Mouse (Mus musculus): ENCODE results near the gene Odc1.

The Odc1 gene

DNA sequence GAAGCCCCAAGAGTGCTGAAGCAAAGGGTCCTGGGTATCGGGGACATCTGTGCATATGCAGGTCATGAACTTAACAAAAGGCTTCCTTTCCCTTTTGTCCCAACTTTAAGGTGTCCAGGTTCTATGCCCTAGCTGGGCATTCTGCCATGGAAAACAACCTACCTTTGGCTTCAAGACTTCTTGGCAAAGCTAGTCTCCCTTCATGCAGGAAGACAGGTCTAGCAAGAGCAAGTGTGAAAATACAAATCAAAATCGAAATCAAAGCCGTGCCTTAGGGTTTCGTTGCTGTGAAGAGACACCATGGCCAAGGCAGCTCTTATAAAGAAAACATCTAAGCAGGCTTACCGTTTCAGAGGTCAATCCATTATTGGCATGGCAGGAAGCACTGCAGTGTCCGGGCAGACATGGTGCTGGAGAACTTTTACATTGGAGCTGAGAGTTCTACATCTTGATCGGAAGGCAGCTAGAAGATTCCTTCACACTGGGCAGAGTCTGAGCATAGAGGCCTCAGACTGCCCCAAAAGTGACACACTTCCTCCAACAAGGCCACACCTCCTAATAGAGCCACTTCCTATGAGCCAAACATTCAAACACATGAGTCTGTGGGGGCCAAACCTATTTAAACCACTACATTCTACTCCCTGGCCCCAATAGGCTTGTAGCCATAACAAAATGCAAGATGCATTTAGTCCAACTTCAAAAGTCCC is 44.5 kb downstream of the Odc1 start:
- DNase-seq = no peak

DNA sequence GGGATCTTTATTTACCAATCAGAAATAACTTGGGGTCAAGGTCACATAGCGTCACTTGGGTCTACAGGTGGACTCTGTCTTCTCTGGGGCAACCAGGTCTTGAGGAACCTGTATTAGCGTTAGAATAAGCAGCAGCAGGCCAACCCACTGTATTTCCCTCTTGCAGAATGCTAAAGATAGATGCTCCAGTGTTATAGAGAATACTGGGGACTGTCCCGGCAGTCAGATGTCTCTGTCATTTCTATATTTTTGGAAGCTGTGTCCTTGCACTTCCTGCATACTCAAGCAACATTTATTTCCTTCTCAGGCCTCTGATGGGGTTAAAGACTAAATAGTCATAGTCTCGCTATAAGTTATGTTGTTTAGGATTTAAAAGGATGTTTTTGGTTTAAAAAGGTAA is 46.7 kb downstream of the Odc1 start:
- no peak for DNase-seq

DNA sequence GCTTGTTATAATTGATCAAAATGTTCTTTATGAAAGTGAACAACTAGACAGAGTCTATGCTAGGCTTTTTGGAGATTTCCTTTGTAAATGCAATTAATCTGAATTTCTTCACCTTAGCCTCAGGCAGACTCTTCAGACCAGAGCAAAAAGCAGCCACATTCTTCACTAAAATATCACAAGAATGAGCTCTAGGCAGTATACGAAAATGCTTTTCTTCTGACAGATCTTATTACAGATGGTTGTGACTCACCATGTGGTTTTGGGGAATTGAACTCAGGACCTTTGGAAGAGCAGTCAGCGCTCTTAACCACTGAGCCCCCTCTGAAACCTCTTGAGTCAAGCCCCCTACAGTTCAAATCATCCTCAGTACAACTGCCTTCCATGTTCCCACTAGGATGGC is 49.4 kb downstream of the Odc1 start:
- no peak for DNase-seq

DNA sequence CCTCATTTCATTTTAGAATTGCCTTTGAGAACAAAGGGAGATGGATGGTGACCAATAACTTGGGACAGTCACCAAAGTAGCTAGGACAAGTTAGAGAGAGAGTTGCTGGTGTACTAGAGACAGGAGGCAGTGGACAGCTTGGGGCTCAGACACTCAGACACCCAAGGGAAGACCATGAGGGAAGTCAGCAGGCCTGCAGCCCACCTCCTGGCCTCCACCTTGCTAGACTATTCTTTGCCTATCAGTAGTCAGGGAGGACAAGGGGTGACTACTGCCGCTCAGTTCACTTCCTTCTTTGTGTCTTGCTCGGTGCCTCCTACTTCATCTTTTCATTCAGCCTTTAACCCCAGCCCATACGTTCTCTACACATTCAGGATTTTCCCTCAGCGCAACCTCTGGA is 50.1 kb downstream of the Odc1 start:
- DNase-seq = no peak

DNA sequence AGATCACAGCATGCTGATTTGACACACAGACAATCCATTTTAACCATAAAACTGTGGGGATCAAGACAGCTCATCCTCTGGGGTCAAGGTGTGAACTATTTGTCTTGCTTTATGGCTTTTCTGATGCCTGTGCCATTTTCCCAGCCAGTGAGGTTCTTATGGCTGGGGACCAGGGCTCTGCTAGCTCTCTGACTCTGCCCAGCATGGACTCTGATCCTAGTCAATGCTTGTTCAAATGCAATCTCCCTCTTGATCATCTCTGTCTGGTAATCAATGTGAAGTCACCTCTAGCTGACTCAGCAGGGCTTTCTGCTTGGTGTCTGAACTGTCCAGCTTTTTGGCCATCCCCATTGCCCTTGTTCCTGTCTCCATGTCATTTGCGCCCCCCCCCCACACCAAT is 50.6 kb downstream of the Odc1 start:
- no peak for DNase-seq

All from kidney, postnatal 4 days (tissue).